Mouse (Mus musculus): ENCODE data around the gene Carhsp1.

- TF ChIP-seq CTCF (conservative IDR thresholded peaks at IDR 0.05; ENCODE audit: insufficient read depth, insufficient read length, low read depth, low read length), result no peak
- TF ChIP-seq POLR2A (IDR thresholded peaks at IDR 0.05; ENCODE audit: low read depth, low read length), result no peak
Observed at GRCm38 (mm10) chr16:8613447-8613846, 58.5 kb downstream of the Carhsp1 start.
